Mouse (Mus musculus): ENCODE data around the gene Cd164l2.

Cd164l2 gene

DNA sequence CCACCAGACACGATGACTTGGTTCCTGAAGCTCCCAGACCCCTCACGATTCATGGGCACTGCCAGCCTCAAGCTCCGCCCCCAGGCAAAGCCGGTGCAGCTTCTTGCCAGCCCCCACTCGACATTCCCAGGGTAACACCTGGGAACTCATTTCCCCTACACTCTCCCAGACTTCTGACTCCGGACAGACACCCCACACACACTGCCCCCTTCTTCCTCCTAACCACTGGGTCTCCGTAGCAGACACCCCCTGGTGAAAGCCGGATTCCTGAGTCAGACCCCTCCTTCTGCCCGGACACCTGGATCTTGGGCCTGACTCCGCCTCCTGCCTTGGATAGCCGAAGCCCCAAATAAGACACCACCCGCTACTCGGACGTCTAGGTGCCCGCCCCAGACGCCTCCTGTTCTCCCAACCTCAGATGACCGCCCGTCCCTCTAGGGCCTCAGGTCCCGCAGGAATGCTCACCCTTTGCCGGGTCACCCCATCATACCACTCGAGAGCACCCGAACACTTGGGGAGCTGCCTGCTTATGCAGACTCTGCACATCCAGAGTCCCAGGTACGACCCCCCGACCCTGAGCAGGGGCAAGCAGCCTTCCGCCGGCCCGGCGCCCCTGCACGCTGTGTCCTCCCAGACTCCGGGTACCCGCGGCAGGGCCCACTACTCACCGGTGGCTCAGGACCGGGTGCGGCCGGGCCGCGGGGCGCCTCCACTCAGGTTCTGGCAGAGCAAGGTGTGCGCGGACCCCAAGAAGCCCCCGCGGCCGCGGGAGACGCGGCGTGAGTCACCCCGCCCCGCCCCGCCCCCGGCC is at the start of gene Cd164l2, which contains the start of gene Gpr3:
Gene Cd164l2 (plus strand): TSS at position 381 of the 811 bp plus-strand sequence.
Gene Gpr3 (minus strand): TSS at position 786 of the 811 bp plus-strand sequence.
- DNase-seq, result no peak

DNA sequence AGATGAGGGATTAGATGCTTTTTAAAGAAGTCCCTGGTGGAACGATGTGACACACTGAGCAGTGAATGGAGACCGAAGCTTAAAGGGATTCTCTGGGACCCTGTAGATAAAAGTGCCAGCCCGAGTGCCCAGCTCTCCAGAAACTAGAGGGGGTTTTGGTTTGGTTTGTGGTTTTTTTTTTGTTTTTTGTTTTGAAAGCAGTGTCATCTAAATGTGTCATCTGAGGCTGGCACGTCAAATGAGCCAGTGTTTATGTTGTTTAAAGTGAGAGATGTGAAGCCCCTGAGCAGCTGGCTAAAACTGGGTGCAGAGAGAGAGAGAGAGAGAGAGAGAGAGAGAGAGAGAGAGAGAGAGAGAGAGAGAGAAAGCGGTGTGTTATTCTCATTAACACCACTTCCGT is 49.7 kb upstream of the Cd164l2 start:
- DNase-seq, result no peak

GRCm38 (mm10) chr4:133166773-133167172 is 45.2 kb upstream of the Cd164l2 start:
- DNase-seq, result no peak

GRCm38 (mm10) chr4:133169237-133170055 is 42.5 kb upstream of the Cd164l2 start:
- peak in 1 of 2 experiments; percentile 29 for DNase-seq

- DNase-seq, result no peak
These were observed 41.8 kb upstream of the Cd164l2 start for GRCm38 (mm10) chr4:133170056-133170524.

DNA sequence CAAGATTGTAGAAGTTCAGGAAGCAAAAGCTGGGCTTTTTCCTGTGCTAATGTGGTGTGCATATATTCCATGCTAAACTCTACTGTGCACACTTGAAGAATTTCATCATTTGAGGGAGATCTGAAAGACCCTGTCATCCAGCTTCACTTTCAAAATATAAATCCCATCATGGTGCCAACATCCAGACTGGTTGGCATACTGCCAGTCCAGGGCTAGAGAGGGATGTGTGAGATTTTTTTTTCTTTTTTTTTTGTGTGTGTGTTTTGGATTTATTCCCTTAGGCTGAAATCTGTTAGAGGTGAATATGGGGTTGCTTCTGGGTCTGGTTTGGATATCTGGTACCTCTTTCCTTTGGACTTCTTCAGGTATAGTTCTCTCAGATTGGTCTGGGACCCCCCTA is 41.3 kb upstream of the Cd164l2 start:
- DNase-seq, result no peak

DNA sequence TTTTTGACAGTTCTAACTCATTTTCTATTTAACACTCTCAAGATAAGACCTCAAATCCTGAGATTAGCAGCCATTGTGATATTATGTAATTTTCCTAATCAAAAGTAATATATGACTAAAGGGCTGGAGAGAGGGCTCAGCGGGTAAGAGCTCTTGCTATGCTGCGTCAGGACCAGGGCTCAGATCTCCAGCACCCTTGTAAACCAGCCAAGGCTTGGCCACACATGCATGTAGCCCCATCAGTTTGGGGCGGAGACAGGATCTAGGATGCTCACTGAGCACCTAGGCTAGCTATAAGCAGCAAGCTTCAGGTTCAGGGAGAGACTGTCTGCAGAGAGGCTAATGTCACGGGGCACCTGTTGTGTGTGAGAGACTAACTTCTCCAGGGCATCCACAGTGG is 39.5 kb upstream of the Cd164l2 start:
- DNase-seq, result no peak

DNA sequence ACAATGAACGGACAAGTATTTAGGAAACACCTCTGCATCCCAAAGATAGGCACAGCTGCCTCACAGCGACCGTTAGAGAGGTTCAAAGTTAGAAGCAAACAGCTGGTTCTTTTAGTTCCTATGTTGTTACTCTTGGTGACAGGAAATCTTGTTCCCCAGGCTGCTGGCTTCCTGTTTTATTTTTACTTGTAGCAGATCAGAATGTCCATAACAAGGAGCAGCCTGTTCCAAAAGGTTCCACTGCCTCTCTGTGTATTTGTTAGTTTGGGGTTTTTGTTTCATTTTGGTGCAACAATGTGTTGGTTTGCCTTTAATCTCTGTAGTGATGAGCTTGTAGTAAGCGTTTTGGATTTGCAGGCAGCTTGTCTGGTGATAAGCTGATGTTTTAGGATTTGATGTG is 37.6 kb upstream of the Cd164l2 start:
- no peak for DNase-seq

GRCm38 (mm10) chr4:133175274-133175673 is 36.7 kb upstream of the Cd164l2 start:
- DNase-seq, result no peak

GRCm38 (mm10) chr4:133175998-133176760 is 35.8 kb upstream of the Cd164l2 start:
- DNase-seq, result no peak

DNA sequence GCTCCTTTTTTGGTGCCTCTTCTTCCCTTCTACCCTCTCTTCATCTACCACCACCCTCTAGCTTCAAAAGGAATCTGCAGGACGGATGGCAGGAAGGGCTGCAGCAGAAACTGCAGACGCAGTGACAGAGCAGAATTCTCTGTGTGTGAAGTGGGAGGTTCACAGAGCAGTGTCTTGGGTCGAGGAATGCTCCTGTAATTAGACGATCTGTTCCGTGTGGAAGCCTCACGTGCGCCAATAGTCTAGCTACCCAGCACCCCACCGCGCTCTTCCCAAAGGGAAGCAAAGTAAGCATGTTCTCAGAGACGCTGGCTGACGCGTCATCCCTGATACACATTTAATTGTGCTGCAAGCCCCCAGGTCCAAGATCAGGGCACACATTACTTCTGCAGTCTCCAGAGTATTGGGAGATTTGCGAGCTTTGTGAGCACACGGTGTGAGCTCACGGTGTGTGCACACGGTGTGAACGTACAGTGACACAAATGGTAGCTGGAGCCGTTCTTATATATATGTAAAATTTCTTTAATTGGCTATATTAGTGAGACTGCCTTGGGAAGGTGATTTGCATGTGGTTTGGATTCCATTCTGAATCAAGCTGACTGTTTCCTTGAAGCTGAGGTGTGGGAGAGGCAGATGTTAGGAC is 35.0 kb upstream of the Cd164l2 start:
- DNase-seq, result no peak

DNA sequence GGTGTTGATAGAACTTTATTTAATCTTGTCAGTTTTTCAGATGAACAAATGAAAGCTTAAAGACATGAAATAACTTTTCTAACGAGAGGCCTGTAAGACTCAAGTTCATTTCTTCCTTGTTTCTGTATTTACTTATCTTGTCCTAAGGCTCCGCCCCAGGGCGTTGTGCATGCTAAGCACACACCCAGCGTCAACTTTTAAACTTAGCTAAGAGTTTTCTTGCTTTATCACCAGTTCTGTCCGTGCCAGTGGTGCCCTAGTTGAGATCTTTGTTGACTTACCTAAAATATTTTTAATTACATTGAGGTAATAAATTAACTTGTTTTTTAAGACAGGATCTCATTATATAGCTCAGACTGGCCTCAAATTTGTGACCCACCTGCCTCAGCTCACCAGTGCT is 33.6 kb upstream of the Cd164l2 start:
- no peak for DNase-seq

GRCm38 (mm10) chr4:133179258-133179657 is 32.7 kb upstream of the Cd164l2 start:
- DNase-seq, result no peak

GRCm38 (mm10) chr4:133182439-133183033 is 29.4 kb upstream of the Cd164l2 start:
- no peak for DNase-seq

- no peak for DNase-seq
These were observed 27.7 kb upstream of the Cd164l2 start for GRCm38 (mm10) chr4:133184031-133184897.

- DNase-seq, result peak in 1 of 2 experiments; percentile 27
These were observed 26.8 kb upstream of the Cd164l2 start for GRCm38 (mm10) chr4:133184898-133185665.

DNA sequence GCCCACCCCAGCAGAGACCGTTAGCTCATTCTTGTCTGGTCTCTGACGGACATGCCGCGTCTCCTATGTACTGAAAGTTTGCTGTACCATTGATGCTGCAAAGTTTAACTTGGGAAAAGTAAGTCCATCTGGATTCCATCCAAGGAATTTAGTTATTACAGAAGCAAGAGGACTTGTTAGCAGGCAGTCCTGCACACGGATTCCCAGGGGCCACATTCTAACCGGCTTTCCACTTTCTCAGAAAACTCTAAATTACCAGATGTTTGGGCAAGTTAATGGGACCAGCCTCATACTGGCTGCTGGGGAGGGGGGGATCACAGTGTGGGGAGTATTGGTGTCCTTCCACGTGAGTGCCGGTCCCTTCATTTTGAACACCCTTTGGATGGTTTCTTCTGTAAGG is 26.0 kb upstream of the Cd164l2 start:
- no peak for DNase-seq

DNA sequence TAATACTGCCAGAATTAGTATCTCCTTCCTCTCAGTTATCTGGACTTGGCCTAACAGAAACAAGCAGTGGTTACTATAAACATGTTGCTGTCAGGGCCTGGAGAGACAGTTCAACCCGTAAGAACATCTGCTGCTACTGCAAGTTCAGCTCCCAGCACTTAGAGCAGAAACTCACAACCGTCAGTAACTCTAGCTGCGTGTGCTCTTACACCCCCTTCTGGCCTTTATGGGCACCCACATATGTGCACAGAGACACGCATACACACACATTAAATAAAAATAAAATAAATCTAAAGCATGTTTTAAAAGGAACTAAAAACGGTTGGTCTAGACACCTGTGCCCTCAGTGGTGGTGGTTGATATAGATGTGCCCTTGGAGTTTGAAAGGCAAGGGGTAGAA is 25.1 kb upstream of the Cd164l2 start:
- no peak for DNase-seq

DNA sequence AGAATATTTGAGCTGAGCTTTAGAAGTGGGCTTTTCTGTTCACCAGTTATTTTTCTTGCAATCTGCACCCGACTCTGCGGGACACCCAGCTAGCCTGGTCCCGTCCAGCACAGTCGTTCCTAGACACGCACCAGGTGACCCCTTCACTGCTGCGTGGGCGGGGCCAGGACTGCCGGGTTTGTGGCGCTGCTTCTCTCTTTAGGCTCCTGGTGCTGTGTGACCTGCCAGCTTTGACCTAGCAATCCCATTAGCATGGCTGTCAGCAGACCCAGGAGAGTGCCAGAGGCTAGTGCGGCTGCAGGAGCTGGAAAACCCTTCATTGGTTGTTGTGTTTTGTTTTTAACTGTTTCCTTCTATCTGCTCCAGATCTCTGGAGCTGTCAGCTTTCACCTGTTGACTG is 22.5 kb upstream of the Cd164l2 start:
- peak in 1 of 2 experiments; percentile 37 for DNase-seq

GRCm38 (mm10) chr4:133194482-133194881 is 17.4 kb upstream of the Cd164l2 start:
- no peak for DNase-seq
